Mouse (Mus musculus) forelimb bud, embryonic 11.5 days (tissue): ENCODE results near the gene Picalm.
"Not testable (repeated sequence)": the region's sequence is repeated elsewhere in the genome, so short reads cannot be mapped to it uniquely, and the experiment has no call there.

Experiments
- DNase-seq: peaks from one replicate; pipeline ENCODE4 v3.0.0-alpha.2; 2012; ENCODE audit warnings: low read depth, low spot score

Gene Picalm

GRCm38 (mm10) chr7:90131831-90132241 lies 1.8 kb downstream of the Picalm start:
- peak; percentile 13 for DNase-seq

- DNase-seq = no peak
Observed at GRCm38 (mm10) chr7:90132322-90132721, 2.3 kb downstream of the Picalm start.

GRCm38 (mm10) chr7:90136736-90137135 lies 6.7 kb downstream of the Picalm start:
- no peak for DNase-seq

- DNase-seq = no peak
Observed at GRCm38 (mm10) chr7:90138359-90138758, 8.3 kb downstream of the Picalm start.

GRCm38 (mm10) chr7:90140290-90140689 lies 10.3 kb downstream of the Picalm start:
- DNase-seq = no peak

GRCm38 (mm10) chr7:90144275-90144674 lies 14.3 kb downstream of the Picalm start:
- DNase-seq = no peak

GRCm38 (mm10) chr7:90144971-90145370 lies 15.0 kb downstream of the Picalm start:
- DNase-seq = no peak

GRCm38 (mm10) chr7:90145376-90145775 lies 15.4 kb downstream of the Picalm start:
- no peak for DNase-seq

GRCm38 (mm10) chr7:90145897-90146296 lies 15.9 kb downstream of the Picalm start:
- no peak for DNase-seq

GRCm38 (mm10) chr7:90146321-90146720 lies 16.3 kb downstream of the Picalm start:
- no peak for DNase-seq

- no peak for DNase-seq
Observed at GRCm38 (mm10) chr7:90148023-90148422, 18.0 kb downstream of the Picalm start.

GRCm38 (mm10) chr7:90148516-90148915 lies 18.5 kb downstream of the Picalm start:
- no peak for DNase-seq

GRCm38 (mm10) chr7:90150311-90150710 lies 20.3 kb downstream of the Picalm start:
- DNase-seq = peak; percentile 32

GRCm38 (mm10) chr7:90158034-90158433 lies 28.0 kb downstream of the Picalm start:
- DNase-seq = no peak

- no peak for DNase-seq
Observed at GRCm38 (mm10) chr7:90160598-90160997, 30.6 kb downstream of the Picalm start.

GRCm38 (mm10) chr7:90164276-90164675 lies 34.3 kb downstream of the Picalm start:
- DNase-seq = no peak

- DNase-seq = no peak
Observed at GRCm38 (mm10) chr7:90165970-90166369, 36.0 kb downstream of the Picalm start.

- not testable (repeated sequence) for DNase-seq
Observed at GRCm38 (mm10) chr7:90167777-90168176, 37.8 kb downstream of the Picalm start.

- no peak for DNase-seq
Observed at GRCm38 (mm10) chr7:90173778-90174177, 43.8 kb downstream of the Picalm start.

- DNase-seq = no peak
Observed at GRCm38 (mm10) chr7:90175576-90175975, 45.6 kb downstream of the Picalm start.

- DNase-seq = no peak
Observed at GRCm38 (mm10) chr7:90180635-90181034, 50.6 kb downstream of the Picalm start.

GRCm38 (mm10) chr7:90200251-90200650 lies 70.2 kb downstream of the Picalm start:
- no peak for DNase-seq

- no peak for DNase-seq
Observed at GRCm38 (mm10) chr7:90201877-90202465, 72.0 kb downstream of the Picalm start.

GRCm38 (mm10) chr7:90203914-90204313 lies 73.9 kb downstream of the Picalm start:
- no peak for DNase-seq
